Mouse (Mus musculus) liver, embryonic 16.5 days (tissue): ENCODE measurements around the gene Tmem40. TPM values are rescaled to one million over a fixed set of nuclear protein-coding genes. Genes with fewer than 3 reads are reported as not detected.

Experiments
- ATAC-seq: fragments of 200-750 bp; cut with Nextera tagmentation; 2 replicates; pipeline ENCODE4 v1.8.0; 2017; ENCODE audit warnings: low read depth, mild to moderate bottlenecking, moderate number of reproducible peaks, moderate library complexity
- H3K27ac ChIP-seq: fragments of 300-500 bp; sonication (generic); 2 replicates; pipeline ENCODE4 v1.5.1; 2014; ENCODE audit warnings: mild to moderate bottlenecking, low read length
- H3K27me3 ChIP-seq: fragments of 300-500 bp; sonication (generic); 2 replicates; pipeline ENCODE4 v1.6.1; 2014; ENCODE audit warnings: low read depth, low read length, mixed read lengths; ENCODE audit not compliant: control insufficient read depth, insufficient read depth
- H3K36me3 ChIP-seq: fragments of 300-500 bp; sonication (generic); 2 replicates; pipeline ENCODE4 v1.6.1; 2014; ENCODE audit warnings: mild to moderate bottlenecking; ENCODE audit not compliant: control insufficient read depth, insufficient read depth
- H3K4me1 ChIP-seq: fragments of 300-500 bp; sonication (generic); 2 replicates; pipeline ENCODE4 v1.6.1; 2014; ENCODE audit warnings: low read depth, low read length, mixed read lengths; ENCODE audit not compliant: control insufficient read depth
- H3K4me2 ChIP-seq: fragments of 300-500 bp; sonication (generic); 2 replicates; pipeline ENCODE4 v1.6.1; 2014; ENCODE audit warnings: low read depth, low read length, mixed read lengths
- H3K4me3 ChIP-seq: fragments of 300-500 bp; sonication (generic); 2 replicates; pipeline ENCODE4 v1.5.1; 2014; ENCODE audit warnings: low read depth, mild to moderate bottlenecking, low read length
- H3K9ac ChIP-seq: fragments of 300-500 bp; sonication (generic); 2 replicates; pipeline ENCODE4 v1.6.1; 2014; ENCODE audit warnings: low read depth, low read length
- H3K9me3 ChIP-seq: fragments of 300-500 bp; sonication (generic); replicated peaks from 2 replicates; pipeline ENCODE4 v1.6.1; 2016; ENCODE audit warnings: low read length; ENCODE audit not compliant: control insufficient read depth
- WGBS: fragments of 180-500 bp; shearing (Covaris S2); extraction: QIAGEN DNeasy Blood & Tissue Kit; methylation state at CpG from one replicate; pipeline ENCODE4 v1.1.7; 2014; ENCODE audit not compliant: insufficient replicate concordance; 5-methylcytosine and 5-hydroxymethylcytosine counted together
- polyA plus RNA-seq: library from polyadenylated mRNA; unstranded; fragments of >200 nt; fragmentation: Nextera tagmentation; extraction: Ambion mirVana; gene quantifications from 2 replicates; pipeline ENCODE4 v1.2.1, GENCODE M21; 2015

Gene Tmem40
- polyA plus RNA-seq, 1 experiment from 2014 or later = 28.8 TPM

GRCm38 (mm10) chr6:115792691-115793215 lies 30.5 kb upstream of the Tmem40 start:
- Histone ChIP-seq H3K4me2 (no peak overlapping the region), H3K36me3 (no peaks in the 10 kb centered on the region; the same call in none of the 2 replicates), H3K27me3 (no peaks in the 10 kb centered on the region), H3K27ac (no peak overlapping the region), H3K4me3 (no peak overlapping the region), H3K4me1 (no peaks in the 10 kb centered on the region), H3K9me3 (no peaks in the 10 kb centered on the region), H3K9ac (no peak overlapping the region)
- no peak for ATAC-seq
- whole genome bisulfite sequencing = 87% methylated on average over 21 of the region's 21 CpGs

DNA sequence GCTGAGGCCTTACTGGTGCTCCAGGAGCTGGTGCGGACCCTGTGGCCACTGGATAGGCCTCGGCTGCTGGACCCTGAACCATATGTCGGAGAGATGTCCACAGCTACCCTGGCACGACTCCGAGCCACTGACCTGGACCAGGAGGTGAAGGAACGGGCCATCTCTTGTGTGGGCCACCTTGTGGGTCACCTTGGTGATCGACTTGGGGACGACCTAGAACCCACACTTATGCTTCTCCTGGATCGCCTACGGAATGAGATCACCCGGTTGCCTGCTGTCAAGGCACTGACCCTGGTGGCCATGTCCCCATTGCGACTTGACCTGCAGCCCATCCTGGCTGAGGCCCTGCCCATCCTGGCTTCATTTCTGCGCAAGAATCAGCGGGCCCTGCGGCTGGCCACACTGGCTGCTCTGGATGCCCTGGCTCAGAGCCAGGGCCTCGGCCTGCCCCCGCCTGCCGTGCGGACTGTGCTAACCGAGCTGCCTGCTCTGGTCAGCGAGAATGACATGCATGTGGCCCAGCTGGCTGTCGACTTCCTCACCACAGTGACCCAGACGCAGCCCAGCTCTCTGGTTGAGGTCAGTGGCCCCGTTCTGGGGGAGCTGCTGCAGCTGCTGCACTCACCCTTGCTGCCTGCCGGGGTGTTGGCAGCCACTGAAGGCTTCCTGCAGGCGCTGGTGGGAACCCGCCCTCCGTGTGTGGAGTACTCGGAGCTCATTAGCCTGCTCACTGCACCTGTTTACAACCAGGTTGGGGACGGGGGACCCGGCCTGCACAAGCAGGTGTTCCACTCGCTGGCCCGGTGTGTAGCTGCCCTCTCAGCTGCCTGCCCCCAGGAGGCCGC lies 29.9 kb upstream of the Tmem40 start:
- H3K4me1 ChIP-seq = no peaks in the 10 kb centered on the region
- ATAC-seq = peak; percentile 30
- H3K4me2 ChIP-seq = no peak overlapping the region
- H3K9me3 ChIP-seq = no peaks in the 10 kb centered on the region
- 78% methylated on average over 34 of the region's 34 CpGs for WGBS
- no peaks in the 10 kb centered on the region; the same call in none of the 2 replicates for H3K36me3 ChIP-seq
- H3K27ac ChIP-seq = no peak overlapping the region
- no peak overlapping the region for H3K9ac ChIP-seq
- no peak overlapping the region for H3K4me3 ChIP-seq
- H3K27me3 ChIP-seq = no peaks in the 10 kb centered on the region

DNA sequence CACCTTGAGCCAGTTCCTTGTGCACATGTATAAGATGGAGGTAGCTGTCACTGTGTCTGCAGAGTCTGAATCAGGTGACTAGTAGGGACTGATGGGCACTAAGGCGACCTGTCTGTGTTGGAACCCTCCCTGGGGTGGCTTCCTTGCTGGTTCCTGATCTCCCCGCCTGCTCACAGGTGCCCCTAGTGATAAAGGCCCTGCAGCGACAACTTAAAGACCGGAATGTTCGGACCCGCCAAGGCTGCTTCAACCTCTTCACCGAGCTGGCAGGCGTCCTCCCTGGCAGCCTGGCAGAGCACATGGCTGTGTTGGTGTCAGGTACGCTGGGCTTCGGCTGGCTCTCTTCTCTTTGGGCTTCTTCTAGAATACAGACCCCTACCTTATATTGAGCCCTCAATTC lies 28.8 kb upstream of the Tmem40 start:
- Histone ChIP-seq H3K36me3 (no peaks in the 10 kb centered on the region; the same call in none of the 2 replicates), H3K27me3 (no peaks in the 10 kb centered on the region)
- 77% methylated on average over 10 of the region's 10 CpGs for WGBS

DNA sequence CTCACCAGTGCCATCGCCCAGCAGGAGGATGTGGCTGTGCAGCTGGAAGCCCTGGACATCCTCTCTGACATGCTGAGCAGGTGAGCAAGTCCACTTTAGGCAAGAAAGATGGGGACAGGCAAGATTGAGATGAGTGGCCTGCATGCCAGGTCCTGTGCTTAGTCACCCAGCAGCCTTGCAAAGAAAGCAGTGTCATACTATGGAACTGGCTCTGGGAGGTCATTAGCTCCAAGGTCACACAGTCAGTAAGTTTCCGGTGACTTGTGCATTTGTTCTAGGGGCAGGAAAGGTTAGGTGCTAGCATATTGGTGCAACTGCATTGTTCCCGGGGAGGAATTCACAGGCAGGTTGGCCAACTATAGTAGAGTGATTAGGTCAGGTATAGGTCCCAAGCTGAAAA lies 20.6 kb upstream of the Tmem40 start:
- Histone ChIP-seq H3K27me3 (no peaks in the 10 kb centered on the region), H3K27ac (no peak overlapping the region), H3K4me3 (no peak overlapping the region), H3K4me1 (no peaks in the 10 kb centered on the region), H3K9me3 (no peaks in the 10 kb centered on the region), H3K9ac (no peak overlapping the region), H3K4me2 (no peak overlapping the region), H3K36me3 (no peaks in the 10 kb centered on the region)
- WGBS = 68% methylated on average over 3 of the region's 3 CpGs
- no peak for ATAC-seq

More for the DNA sequence above, 28.8 kb upstream of the Tmem40 start:
- H3K27ac ChIP-seq = no peak overlapping the region
- H3K4me2 ChIP-seq = no peak overlapping the region
- no peak overlapping the region for H3K4me3 ChIP-seq
- H3K4me1 ChIP-seq = no peaks in the 10 kb centered on the region
- ATAC-seq = no peak
- H3K9me3 ChIP-seq = no peaks in the 10 kb centered on the region
- no peak overlapping the region for H3K9ac ChIP-seq

DNA sequence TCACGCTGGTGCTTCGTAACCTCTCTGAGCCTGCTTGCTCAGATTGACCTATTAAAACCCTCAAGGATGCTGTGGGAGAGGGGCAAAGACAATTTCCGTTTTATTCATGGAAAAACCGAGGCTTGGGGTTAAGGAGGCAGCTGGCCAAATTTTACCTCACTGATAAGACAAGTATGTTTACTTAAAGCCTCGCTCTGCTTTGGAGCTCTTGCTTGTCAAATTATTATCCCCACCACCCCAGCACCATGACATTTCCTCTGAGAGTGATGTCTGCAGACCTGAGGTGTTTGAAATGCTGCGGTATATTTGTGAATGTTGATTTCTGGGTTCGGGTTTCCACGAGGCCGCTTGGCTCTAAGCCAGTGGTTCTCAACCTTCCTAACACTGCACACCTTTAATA lies 14.2 kb upstream of the Tmem40 start:
- ATAC-seq = no peak
- peaks cover 9% of the 10 kb centered on the region for H3K4me1 ChIP-seq
- no peak overlapping the region for H3K4me3 ChIP-seq
- H3K27ac ChIP-seq = no peak overlapping the region
- no peak overlapping the region for H3K9ac ChIP-seq
- H3K4me2 ChIP-seq = no peak overlapping the region
- no peaks in the 10 kb centered on the region for H3K9me3 ChIP-seq
- WGBS = 43% methylated on average over 9 of the region's 9 CpGs
- no peaks in the 10 kb centered on the region for H3K36me3 ChIP-seq
- no peaks in the 10 kb centered on the region for H3K27me3 ChIP-seq

DNA sequence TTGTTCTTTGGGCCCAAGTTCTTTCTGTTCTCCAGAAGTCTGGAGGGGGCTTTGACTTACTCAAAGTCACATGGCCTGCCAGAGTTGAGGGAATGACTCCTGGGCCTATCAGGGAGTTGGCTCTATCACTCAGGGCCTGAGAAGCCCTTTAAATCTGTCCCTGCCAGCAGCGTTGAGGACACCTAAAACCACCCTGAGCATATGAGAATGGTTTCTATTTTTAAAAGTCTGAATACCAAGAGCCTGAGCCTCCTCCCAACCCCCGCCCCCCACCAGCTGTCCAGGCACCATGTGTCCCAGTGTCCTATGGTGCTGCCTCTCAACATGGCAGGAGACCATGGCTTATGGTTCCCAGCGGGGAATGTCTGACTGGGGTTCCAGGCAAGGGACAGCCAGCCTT lies 13.6 kb upstream of the Tmem40 start:
- no peaks in the 10 kb centered on the region for H3K27me3 ChIP-seq
- H3K4me2 ChIP-seq = no peak overlapping the region
- no peak overlapping the region for H3K9ac ChIP-seq
- no peak for ATAC-seq
- peaks cover 9% of the 10 kb centered on the region for H3K4me1 ChIP-seq
- H3K36me3 ChIP-seq = no peaks in the 10 kb centered on the region
- H3K4me3 ChIP-seq = no peak overlapping the region
- no peak overlapping the region for H3K27ac ChIP-seq
- 40% methylated on average over 3 of the region's 3 CpGs for WGBS
- no peaks in the 10 kb centered on the region for H3K9me3 ChIP-seq

DNA sequence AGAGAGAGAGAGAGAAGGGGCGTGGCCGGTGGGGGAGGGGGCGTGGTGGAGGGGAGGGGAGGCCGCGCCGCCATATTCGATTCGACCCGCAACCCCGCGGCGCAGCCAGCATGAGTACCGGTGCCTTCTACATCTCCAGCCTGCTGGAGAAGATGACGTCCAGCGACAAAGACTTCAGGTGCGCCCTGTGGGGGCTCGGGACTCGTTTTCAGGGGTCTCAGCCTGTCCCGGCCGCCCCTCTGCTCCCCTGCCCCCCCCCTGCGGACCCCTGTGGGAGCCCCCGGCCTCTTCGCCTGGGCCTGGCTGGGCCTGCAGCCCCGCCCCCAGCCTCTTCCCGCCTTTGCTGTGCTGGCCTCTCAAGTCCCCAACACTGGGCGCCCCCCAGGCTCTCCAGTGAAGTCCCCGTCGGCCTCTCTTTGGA lies 12.3 kb upstream of the Tmem40 start, which contains the start of gene Cand2:
Gene Cand2, plus strand, starts transcription at position 38 of the 421 bp plus-strand sequence.
- no peaks in the 10 kb centered on the region for H3K27me3 ChIP-seq
- H3K9ac ChIP-seq = peak within 1 kb of the TSS; percentile 71
- ATAC-seq = peak; percentile 52
- no peaks in the 10 kb centered on the region for H3K9me3 ChIP-seq
- peaks cover 9% of the 10 kb centered on the region for H3K4me1 ChIP-seq
- H3K27ac ChIP-seq = no peak within 1 kb of the TSS
- WGBS = 0% methylated on average over 24 of the region's 28 CpGs
- peak within 1 kb of the TSS; percentile 81 for H3K4me2 ChIP-seq
- peak within 1 kb of the TSS; percentile 67 for H3K4me3 ChIP-seq
- H3K36me3 ChIP-seq = no peaks in the 10 kb centered on the region

DNA sequence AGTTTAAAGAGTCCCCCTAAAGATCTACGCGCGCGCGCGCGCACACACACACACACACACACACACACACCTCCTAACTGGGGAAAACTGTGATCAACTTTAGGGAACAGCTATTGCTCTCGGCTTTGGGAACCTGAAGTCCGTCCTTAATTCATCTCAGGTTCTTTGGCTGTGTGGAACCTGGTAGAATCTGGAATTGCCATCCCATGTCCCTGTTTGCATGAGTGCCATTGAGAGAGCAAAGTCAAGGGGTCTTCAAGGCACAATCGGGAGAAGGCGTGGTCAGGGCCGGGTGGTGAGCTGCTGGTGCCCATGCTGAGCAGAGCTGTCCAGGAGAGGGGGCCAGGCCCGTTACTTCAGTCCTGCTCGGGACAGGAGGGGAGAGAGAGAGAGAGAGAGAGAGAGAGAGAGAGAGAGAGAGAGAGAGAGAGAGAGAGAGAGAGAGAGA lies 11.8 kb upstream of the Tmem40 start:
- H3K4me1 ChIP-seq = peaks cover 9% of the 10 kb centered on the region
- H3K36me3 ChIP-seq = no peaks in the 10 kb centered on the region
- H3K27me3 ChIP-seq = no peaks in the 10 kb centered on the region
- peak overlapping the region; percentile 81 for H3K4me2 ChIP-seq
- H3K4me3 ChIP-seq = peak overlapping the region; percentile 67
- peak; percentile 45 for ATAC-seq
- H3K27ac ChIP-seq = no peak overlapping the region
- 1% methylated on average over 14 of the region's 14 CpGs for WGBS
- no peaks in the 10 kb centered on the region for H3K9me3 ChIP-seq
- H3K9ac ChIP-seq = peak overlapping the region; percentile 25; the same call in 1 of the 2 replicates

GRCm38 (mm10) chr6:115772604-115773003 lies 10.4 kb upstream of the Tmem40 start:
- ATAC-seq = no peak
- no peaks in the 10 kb centered on the region for H3K36me3 ChIP-seq
- WGBS = 71% methylated on average over 1 of the region's 1 CpGs
- H3K4me2 ChIP-seq = no peak overlapping the region
- peaks cover 14% of the 10 kb centered on the region for H3K4me1 ChIP-seq
- H3K9me3 ChIP-seq = no peaks in the 10 kb centered on the region
- no peak overlapping the region for H3K9ac ChIP-seq
- H3K4me3 ChIP-seq = no peak overlapping the region
- H3K27ac ChIP-seq = no peak overlapping the region
- H3K27me3 ChIP-seq = no peaks in the 10 kb centered on the region
